ENCODE assay signal across 22 mouse cellular contexts in genomic region chr12:104890066-104890465, GRCm38 (mm10). TPM values are rescaled to one million over a fixed set of nuclear protein-coding genes. Genes with fewer than 3 reads are reported as not detected.
"Had no signal": no experiment of that assay in that cellular context is flagged by ENCODE, and none has a peak within 500 bp of the region (broad histone marks: within the 10 kb centered on the region; RNA-seq: fewer than 3 reads in every experiment).

No protein-coding gene starts in this region.

- ATAC-seq: liver, postnatal 0 days; lung, postnatal 0 days; midbrain, embryonic 13.5 days; midbrain, embryonic 15.5 days had no signal

- H3K36me3 ChIP-seq: liver, embryonic 15.5 days; lung, embryonic 15.5 days; midbrain, embryonic 13.5 days; midbrain, embryonic 15.5 days; neural tube, embryonic 12.5 days had no signal

- H3K27me3 ChIP-seq: liver, embryonic 15.5 days; lung, embryonic 15.5 days; midbrain, embryonic 13.5 days; midbrain, embryonic 15.5 days; neural tube, embryonic 12.5 days had no signal

- H3K4me1 ChIP-seq: lung, embryonic 15.5 days; megakaryocyte, embryonic 14.5 days; midbrain, embryonic 13.5 days; midbrain, embryonic 15.5 days; neural tube, embryonic 12.5 days had no signal

- H3K9ac ChIP-seq: liver, embryonic 15.5 days; liver, postnatal 0 days; lung, embryonic 15.5 days; midbrain, embryonic 13.5 days; midbrain, embryonic 15.5 days; neural tube, embryonic 12.5 days had no signal

- H3K4me2 ChIP-seq: liver, embryonic 15.5 days; lung, embryonic 15.5 days; midbrain, embryonic 11.5 days; midbrain, embryonic 13.5 days; midbrain, embryonic 15.5 days; neural tube, embryonic 12.5 days had no signal

- DNase-seq: liver, postnatal 0 days; lung, adult 2 months; lung, postnatal 14 days; lung, postnatal 36 days; retina, postnatal 1 day; right cerebral cortex, adult 18-20 months; right cerebral cortex, postnatal 25 days; right cerebral cortex, postnatal 4 days; spleen, adult 18-20 months; thymus, adult 18-20 months; thymus, postnatal 14 days; thymus, postnatal 36 days had no signal

- H3K9me3 ChIP-seq: liver, embryonic 15.5 days; lung, embryonic 15.5 days; midbrain, embryonic 13.5 days; midbrain, embryonic 15.5 days; neural tube, embryonic 12.5 days had no signal

- H3K27ac ChIP-seq: liver, embryonic 15.5 days; lung, embryonic 15.5 days; macrophage; midbrain, embryonic 13.5 days; midbrain, embryonic 15.5 days; neural tube, embryonic 12.5 days had no signal

- H3K4me3 ChIP-seq: liver, embryonic 15.5 days; lung, embryonic 15.5 days; megakaryocyte, embryonic 14.5 days; midbrain, embryonic 13.5 days; midbrain, embryonic 15.5 days; neural tube, embryonic 12.5 days had no signal

RNA-seq across cellular contexts. Expression of gene Clmn, which starts 25.2 kb away (rescaled TPM):
- total RNA-seq: monocyte, adult 5-6 weeks had no signal
- polyA plus RNA-seq: macrophage had no signal
